Comparison of ENCODE assay signal across 12 mouse cellular contexts in the genomic region with DNA sequence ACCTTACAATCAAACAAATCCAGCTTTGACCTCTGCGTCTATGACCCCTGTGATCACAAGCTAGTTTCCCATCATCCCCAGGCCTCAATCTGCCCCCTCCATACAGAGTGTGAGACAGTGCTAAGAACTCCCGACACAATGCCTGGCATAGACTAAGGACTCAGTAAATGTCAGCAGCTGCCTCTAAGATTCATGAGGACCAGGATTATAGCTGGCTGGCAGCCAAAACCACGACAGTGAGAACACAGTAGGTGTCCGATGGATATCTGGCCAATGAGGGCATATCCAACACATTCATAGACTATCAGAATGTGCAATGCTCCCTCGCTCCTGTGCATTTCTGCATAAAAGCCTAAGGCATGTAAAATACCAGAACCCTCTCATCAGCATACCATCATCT. TPM values are rescaled to one million over a fixed set of nuclear protein-coding genes. Genes with fewer than 3 reads are reported as not detected.
A peak's percentile ranks its signal among the peaks of the same experiment; 100 is the strongest.
DNase-seq lines count a peak whose midpoint lies in the region; ATAC-seq and TF ChIP-seq lines count a peak whose summit lies in the region.
"Had no signal": no experiment of that assay in that cellular context is flagged by ENCODE, and none has a peak within 500 bp of the region (broad histone marks: within the 10 kb centered on the region; RNA-seq: fewer than 3 reads in every experiment).

No protein-coding gene starts in this region.

- no peak for ATAC-seq in kidney, embryonic 14.5 days (ENCODE audit: low FRiP score, low TSS enrichment)
- ATAC-seq in hindbrain, embryonic 16.5 days, result no peak
- no peak for ATAC-seq in stomach, embryonic 15.5 days (ENCODE audit: insufficient read depth, low FRiP score, low read depth)
- ATAC-seq: CD4-positive, CD25-positive, alpha-beta regulatory T cell, adult 4 months had no signal

- TF ChIP-seq POLR2A in kidney, adult 2 months (IDR thresholded peaks at IDR 0.05; ENCODE audit: low read depth, low read length), result no peak

- no peaks in the 10 kb centered on the region for H3K9me3 ChIP-seq in kidney, embryonic 14.5 days (ENCODE audit: control insufficient read depth, low read length)
- H3K9me3 ChIP-seq in hindbrain, embryonic 16.5 days (ENCODE audit: control insufficient read depth, low read length), result no peaks in the 10 kb centered on the region
- H3K9me3 ChIP-seq in stomach, embryonic 15.5 days, result no peaks in the 10 kb centered on the region
- H3K9me3 ChIP-seq: heart, embryonic 12.5 days had no signal

- H3K4me2 ChIP-seq in kidney, embryonic 14.5 days (replicated peaks; ENCODE audit: low read depth, low read length), result 0 out of 2 replicates have a peak overlapping the region, but pooled peaks have one; percentile 5
- peak overlapping the region; percentile 76 for H3K4me2 ChIP-seq in hindbrain, embryonic 16.5 days (ENCODE audit: low read length)
- H3K4me2 ChIP-seq in stomach, embryonic 15.5 days, result peak overlapping the region; percentile 3; the same call in 1 of the 2 replicates
- H3K4me2 ChIP-seq: heart, embryonic 12.5 days had no signal

- H3K27me3 ChIP-seq in kidney, embryonic 14.5 days (ENCODE audit: control insufficient read depth, insufficient read depth, low read length), result 0 out of 2 replicates have a peak, but pooled peaks cover 4% of the 10 kb centered on the region
- 0 out of 2 replicates have a peak, but pooled peaks cover 1% of the 10 kb centered on the region for H3K27me3 ChIP-seq in kidney, adult 2 months (replicated peaks; ENCODE audit: control insufficient read depth, insufficient read depth, low read length)
- H3K27me3 ChIP-seq in hindbrain, embryonic 16.5 days (replicated peaks; ENCODE audit: control insufficient read depth, insufficient read depth, low read length), result peaks cover 5% of the 10 kb centered on the region
- peaks cover 21% of the 10 kb centered on the region; the same call in 1 of the 2 replicates for H3K27me3 ChIP-seq in stomach, embryonic 15.5 days (replicated peaks)

- 55% methylated on average over 5 of the region's 5 CpGs for WGBS in kidney, embryonic 14.5 days
- WGBS in kidney, adult 2 months, result 66% methylated on average over 5 of the region's 5 CpGs
- 25% methylated on average over 5 of the region's 5 CpGs for WGBS in hindbrain, embryonic 16.5 days
- WGBS in stomach, embryonic 15.5 days, result 54% methylated on average over 5 of the region's 5 CpGs

- no peak overlapping the region for H3K9ac ChIP-seq in kidney, embryonic 14.5 days (ENCODE audit: low read depth, low read length)
- H3K9ac ChIP-seq in hindbrain, embryonic 16.5 days (ENCODE audit: low read depth, low read length), result no peak overlapping the region
- no peak overlapping the region for H3K9ac ChIP-seq in stomach, embryonic 15.5 days
- H3K9ac ChIP-seq: heart, embryonic 12.5 days had no signal

- no peak overlapping the region; the same call in 1 of the 2 replicates for H3K4me3 ChIP-seq in kidney, embryonic 14.5 days (ENCODE audit: low read length)
- no peak overlapping the region for H3K4me3 ChIP-seq in kidney, adult 2 months (ENCODE audit: insufficient read depth, low read depth, low read length)
- H3K4me3 ChIP-seq in hindbrain, embryonic 16.5 days (ENCODE audit: low read length), result peak overlapping the region; percentile 11; the same call in 1 of the 2 replicates
- no peak overlapping the region for H3K4me3 ChIP-seq in stomach, embryonic 15.5 days (replicated peaks)
- H3K4me3 ChIP-seq: heart, embryonic 12.5 days had no signal

- TF ChIP-seq CTCF in kidney, adult 2 months (conservative IDR thresholded peaks at IDR 0.05; ENCODE audit: insufficient read depth, insufficient read length, low read depth, low read length), result no peak

- H3K36me3 ChIP-seq in kidney, embryonic 14.5 days (ENCODE audit: control insufficient read depth, insufficient read depth, low read length), result no peaks in the 10 kb centered on the region
- H3K36me3 ChIP-seq in kidney, adult 2 months (ENCODE audit: control insufficient read depth, insufficient read depth, low read length), result no peaks in the 10 kb centered on the region
- no peaks in the 10 kb centered on the region for H3K36me3 ChIP-seq in hindbrain, embryonic 16.5 days (ENCODE audit: control insufficient read depth, insufficient read depth, low read length)
- H3K36me3 ChIP-seq in stomach, embryonic 15.5 days, result no peaks in the 10 kb centered on the region
- H3K36me3 ChIP-seq: heart, embryonic 12.5 days had no signal

- H3K27ac ChIP-seq in kidney, embryonic 14.5 days (ENCODE audit: low read depth, low read length), result no peak overlapping the region
- H3K27ac ChIP-seq in kidney, adult 2 months (ENCODE audit: insufficient read depth, low read depth, low read length), result no peak overlapping the region
- H3K27ac ChIP-seq in hindbrain, embryonic 16.5 days (ENCODE audit: low read depth, low read length), result no peak overlapping the region
- H3K27ac ChIP-seq in stomach, embryonic 15.5 days, result no peak overlapping the region

- H3K4me1 ChIP-seq in kidney, embryonic 14.5 days (ENCODE audit: control insufficient read depth, insufficient read depth, low read length), result peaks cover 20% of the 10 kb centered on the region; the same call in 1 of the 2 replicates
- H3K4me1 ChIP-seq in kidney, adult 2 months (ENCODE audit: control insufficient read depth, insufficient read depth, low read length), result peaks cover 9% of the 10 kb centered on the region; the same call in 1 of the 2 replicates
- H3K4me1 ChIP-seq in hindbrain, embryonic 16.5 days (ENCODE audit: control insufficient read depth, insufficient read depth, low read depth, low read length), result peaks cover 13% of the 10 kb centered on the region
- peaks cover 26% of the 10 kb centered on the region for H3K4me1 ChIP-seq in stomach, embryonic 15.5 days

- DNase-seq in kidney, adult 2 months, result no peak
- DNase-seq in right cerebral cortex, postnatal 10 days (ENCODE audit: low spot score in 2 of 2), result peak; percentile 42 to 57
- no peak for DNase-seq in right cerebral cortex, adult 18-20 months
- DNase-seq in heart, adult 9 months (ENCODE audit: low spot score in 2 of 2), result no peak
- no peak for DNase-seq in thymus, postnatal 25 days
- DNase-seq: kidney, adult 18-20 months; liver had no signal

RNA-seq across cellular contexts. Expression of a gene that starts 5.0 kb away (rescaled TPM):
- 38.1 and 70.1 TPM in 2 replicates for polyA plus RNA-seq in kidney, embryonic 14.5 days (2014; fragmentation: Nextera tagmentation; extraction: Ambion mirVana)
- 6.8 and 8.4 TPM in 2 replicates for polyA plus RNA-seq in kidney, adult 2 months (2012; rRNA removed)
- polyA plus RNA-seq in hindbrain, embryonic 16.5 days (2015; fragmentation: Nextera tagmentation; extraction: Ambion mirVana), result 38.6 and 47.3 TPM in 2 replicates
- 33.0 and 40.4 TPM in 2 replicates for polyA plus RNA-seq in stomach, embryonic 15.5 days (2015; fragmentation: Nextera tagmentation; extraction: Ambion mirVana)

Comparison
In these comparisons a context has a peak if more than half of its experiments do, and no peak if none do; other contexts are left out.
1. DNase-seq: peak in right cerebral cortex, postnatal 10 days (2 of 2); none in kidney, adult 2 months (single experiment), right cerebral cortex, adult 18-20 months (single experiment), heart, adult 9 months (0 of 2) and thymus, postnatal 25 days (single experiment).
2. H3K4me2 ChIP-seq: peak in every context shown above with its lines; median percentile 76 in hindbrain, embryonic 16.5 days; 5 in kidney, embryonic 14.5 days; 3 in stomach, embryonic 15.5 days.